Mouse (Mus musculus) liver, postnatal 0 days (tissue): ENCODE data around the gene Sspo.

Source experiments
- CTCF ChIP-seq: sonication (generic); IDR thresholded peaks from 2 replicates; pipeline ENCODE4 v1.5.1; 2016; ENCODE audit warnings: antibody characterized with exemption, low read depth
- EP300 ChIP-seq: IDR thresholded peaks from 2 replicates; pipeline ENCODE4 v1.6.1; 2016; ENCODE audit warnings: antibody characterized with exemption, low read depth, mild to moderate bottlenecking

GRCm38 (mm10) chr6:48540721-48541120 is 92.7 kb downstream of the Sspo start:
- TF ChIP-seq CTCF, result no peak
- no peak for TF ChIP-seq EP300
